Mouse (Mus musculus): ENCODE results near the gene Chpf2. TPM values are rescaled to one million over a fixed set of nuclear protein-coding genes. Genes with fewer than 3 reads are reported as not detected.

Gene Chpf2
- polyA plus RNA-seq, 1 experiment: 20.6 TPM

GRCm38 (mm10) chr5:24635526-24636141 is 49.1 kb downstream of the Chpf2 start:
- WGBS: 73% methylated on average over 6 of the region's 6 CpGs
- TF ChIP-seq POLR2A (IDR thresholded peaks at IDR 0.05; ENCODE audit: borderline replicate concordance, control insufficient read depth, low read depth, low read length): no peak
- no peak for TF ChIP-seq CTCF (IDR thresholded peaks at IDR 0.05; ENCODE audit: control insufficient read depth, insufficient read depth, low read length)
- no peak overlapping the region for H3K27ac ChIP-seq (ENCODE audit: control insufficient read depth, insufficient read depth, low read depth, low read length, poor library complexity)

GRCm38 (mm10) chr5:24636987-24637386 is 50.4 kb downstream of the Chpf2 start:
- TF ChIP-seq POLR2A (IDR thresholded peaks at IDR 0.05; ENCODE audit: borderline replicate concordance, control insufficient read depth, low read depth, low read length) (no peak), CTCF (IDR thresholded peaks at IDR 0.05; ENCODE audit: control insufficient read depth, insufficient read depth, low read length) (no peak)
- Histone ChIP-seq H3K4me1 (ENCODE audit: control insufficient read depth, insufficient read depth, low read length) (no peaks in the 10 kb centered on the region), H3K4me3 (replicated peaks; ENCODE audit: control insufficient read depth, low read depth, low read length) (no peak overlapping the region), H3K27ac (ENCODE audit: control insufficient read depth, insufficient read depth, low read depth, low read length, poor library complexity) (no peak overlapping the region)
- 82% methylated on average over 4 of the region's 4 CpGs for WGBS

More at GRCm38 (mm10) chr5:24635526-24636141, 49.1 kb downstream of the Chpf2 start:
- Histone ChIP-seq H3K4me3 (replicated peaks; ENCODE audit: control insufficient read depth, low read depth, low read length) (no peak overlapping the region), H3K4me1 (ENCODE audit: control insufficient read depth, insufficient read depth, low read length) (no peaks in the 10 kb centered on the region)

GRCm38 (mm10) chr5:24638131-24638530 is 51.6 kb downstream of the Chpf2 start:
- TF ChIP-seq CTCF (IDR thresholded peaks at IDR 0.05; ENCODE audit: control insufficient read depth, insufficient read depth, low read length) (no peak), POLR2A (IDR thresholded peaks at IDR 0.05; ENCODE audit: borderline replicate concordance, control insufficient read depth, low read depth, low read length) (no peak)
- Histone ChIP-seq H3K4me3 (replicated peaks; ENCODE audit: control insufficient read depth, low read depth, low read length) (no peak overlapping the region), H3K27ac (ENCODE audit: control insufficient read depth, insufficient read depth, low read depth, low read length, poor library complexity) (no peak overlapping the region), H3K4me1 (ENCODE audit: control insufficient read depth, insufficient read depth, low read length) (no peaks in the 10 kb centered on the region)
- 44% methylated on average over 6 of the region's 6 CpGs for WGBS

GRCm38 (mm10) chr5:24639081-24639480 is 52.5 kb downstream of the Chpf2 start:
- no peak overlapping the region for H3K27ac ChIP-seq (ENCODE audit: control insufficient read depth, insufficient read depth, low read depth, low read length, poor library complexity)
- TF ChIP-seq POLR2A (IDR thresholded peaks at IDR 0.05; ENCODE audit: borderline replicate concordance, control insufficient read depth, low read depth, low read length) (no peak), CTCF (IDR thresholded peaks at IDR 0.05; ENCODE audit: control insufficient read depth, insufficient read depth, low read length) (no peak)
- 83% methylated on average over 6 of the region's 6 CpGs for WGBS
- H3K4me1 ChIP-seq (ENCODE audit: control insufficient read depth, insufficient read depth, low read length): no peaks in the 10 kb centered on the region
- no peak overlapping the region for H3K4me3 ChIP-seq (replicated peaks; ENCODE audit: control insufficient read depth, low read depth, low read length)

Other genes starting within 250 kb of the Chpf2 start
- not detected in 2 replicates for gene Kcnh2, start 235.1 kb upstream of the Chpf2 start, polyA plus RNA-seq (2011; ENCODE audit: insufficient read depth, insufficient read length, low replicate concordance, missing spikeins)
- gene Nos3, start 221.9 kb upstream of the Chpf2 start, polyA plus RNA-seq (2011; ENCODE audit: insufficient read depth, insufficient read length, low replicate concordance, missing spikeins): 0.47 TPM in 1 of 2 replicates, not detected in the other
- gene Atg9b, start 194.6 kb upstream of the Chpf2 start, polyA plus RNA-seq (2011; ENCODE audit: insufficient read depth, insufficient read length, low replicate concordance, missing spikeins): 0.70 and 1.1 TPM in 2 replicates
- gene Abcb8, start 193.1 kb upstream of the Chpf2 start, polyA plus RNA-seq (2011; ENCODE audit: insufficient read depth, insufficient read length, low replicate concordance, missing spikeins): 10.2 and 11.2 TPM in 2 replicates
- not detected in 2 replicates for gene Asic3, start 173.3 kb upstream of the Chpf2 start, polyA plus RNA-seq (2011; ENCODE audit: insufficient read depth, insufficient read length, low replicate concordance, missing spikeins)
- gene Cdk5, start 163.2 kb upstream of the Chpf2 start, polyA plus RNA-seq (2011; ENCODE audit: insufficient read depth, insufficient read length, low replicate concordance, missing spikeins): 28.2 and 54.7 TPM in 2 replicates
- 13.6 and 42.9 TPM in 2 replicates for gene Slc4a2, start 162.9 kb upstream of the Chpf2 start, polyA plus RNA-seq (2011; ENCODE audit: insufficient read depth, insufficient read length, low replicate concordance, missing spikeins)
- gene Fastk, start 141.5 kb upstream of the Chpf2 start, polyA plus RNA-seq (2011; ENCODE audit: insufficient read depth, insufficient read length, low replicate concordance, missing spikeins): 54.3 and 81.0 TPM in 2 replicates
- 14.4 and 22.1 TPM in 2 replicates for gene Tmub1, start 138.9 kb upstream of the Chpf2 start, polyA plus RNA-seq (2011; ENCODE audit: insufficient read depth, insufficient read length, low replicate concordance, missing spikeins)
- gene Agap3, start 134.6 kb upstream of the Chpf2 start, polyA plus RNA-seq (2011; ENCODE audit: insufficient read depth, insufficient read length, low replicate concordance, missing spikeins): 22.3 and 28.2 TPM in 2 replicates
- gene Gbx1, start 59.5 kb upstream of the Chpf2 start, polyA plus RNA-seq (2011; ENCODE audit: insufficient read depth, insufficient read length, low replicate concordance, missing spikeins): not detected in 2 replicates
- gene Asb10, start 45.8 kb upstream of the Chpf2 start, polyA plus RNA-seq (2011; ENCODE audit: insufficient read depth, insufficient read length, low replicate concordance, missing spikeins): not detected in 2 replicates
- 4.7 TPM in 1 of 2 replicates, not detected in the other for gene 4931409K22Rik, start 29.9 kb upstream of the Chpf2 start, polyA plus RNA-seq (2011; ENCODE audit: insufficient read depth, insufficient read length, low replicate concordance, missing spikeins)
- 22.9 and 29.1 TPM in 2 replicates for gene Abcf2, start 9.3 kb upstream of the Chpf2 start, polyA plus RNA-seq (2011; ENCODE audit: insufficient read depth, insufficient read length, low replicate concordance, missing spikeins)
- 3.4 and 6.1 TPM in 2 replicates for gene Smarcd3, start 37.7 kb downstream of the Chpf2 start, polyA plus RNA-seq (2011; ENCODE audit: insufficient read depth, insufficient read length, low replicate concordance, missing spikeins)
- 17.7 and 35.7 TPM in 2 replicates for gene Nub1, start 98.8 kb downstream of the Chpf2 start, polyA plus RNA-seq (2011; ENCODE audit: insufficient read depth, insufficient read length, low replicate concordance, missing spikeins)
- gene Wdr86, start 144.0 kb downstream of the Chpf2 start, polyA plus RNA-seq (2011; ENCODE audit: insufficient read depth, insufficient read length, low replicate concordance, missing spikeins): 3.8 and 9.1 TPM in 2 replicates
- 2.2 and 28.5 TPM in 2 replicates for gene Crygn, start 171.3 kb downstream of the Chpf2 start, polyA plus RNA-seq (2011; ENCODE audit: insufficient read depth, insufficient read length, low replicate concordance, missing spikeins)

Data from bone marrow, adult 2 months (tissue).